Mouse (Mus musculus): ENCODE results near the gene St8sia1.

DNA sequence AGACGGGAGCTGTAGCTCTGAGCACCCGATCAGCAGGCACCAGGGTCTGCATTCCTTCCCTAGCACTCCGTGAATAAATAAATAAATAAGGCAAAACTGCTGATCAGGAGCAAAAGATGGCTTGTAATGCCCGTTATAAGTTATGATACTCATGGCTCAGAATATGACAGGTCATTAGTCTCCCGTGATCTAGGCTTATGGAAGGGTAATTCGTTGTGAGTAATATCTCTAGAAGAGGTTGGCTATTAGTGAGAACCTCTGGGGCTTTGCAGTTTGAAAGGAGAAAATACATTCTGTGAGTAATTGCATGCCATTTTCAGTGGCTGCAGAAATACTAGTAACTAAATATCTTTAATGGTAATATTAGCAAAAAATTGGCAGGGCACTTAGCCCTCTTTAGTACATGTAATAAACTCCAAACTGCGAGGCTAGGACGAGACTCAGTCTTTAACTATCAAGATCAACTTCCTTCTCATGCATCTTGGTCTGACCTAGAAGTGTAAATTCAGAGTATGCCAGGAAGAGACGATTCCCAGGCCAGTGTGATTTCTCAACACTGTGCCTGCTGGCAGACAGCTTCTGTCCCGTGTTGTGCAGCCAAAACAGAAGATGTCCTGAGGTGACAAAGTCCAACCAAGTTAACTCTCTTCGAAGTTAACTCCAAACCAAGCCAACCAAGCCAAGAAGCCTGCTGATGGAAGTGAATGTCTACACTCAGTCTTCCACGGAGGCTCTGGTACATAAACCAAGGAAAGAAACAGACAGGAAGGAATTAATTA, 34.2 kb upstream of the St8sia1 start:
- TF ChIP-seq POLR2A (IDR thresholded peaks at IDR 0.05; ENCODE audit: control insufficient read depth, low read depth, low read length), result no peak
- TF ChIP-seq CTCF (IDR thresholded peaks at IDR 0.05; ENCODE audit: control insufficient read depth, insufficient read depth, insufficient replicate concordance, low read depth, low read length), result no peak
